In the genomic region with DNA sequence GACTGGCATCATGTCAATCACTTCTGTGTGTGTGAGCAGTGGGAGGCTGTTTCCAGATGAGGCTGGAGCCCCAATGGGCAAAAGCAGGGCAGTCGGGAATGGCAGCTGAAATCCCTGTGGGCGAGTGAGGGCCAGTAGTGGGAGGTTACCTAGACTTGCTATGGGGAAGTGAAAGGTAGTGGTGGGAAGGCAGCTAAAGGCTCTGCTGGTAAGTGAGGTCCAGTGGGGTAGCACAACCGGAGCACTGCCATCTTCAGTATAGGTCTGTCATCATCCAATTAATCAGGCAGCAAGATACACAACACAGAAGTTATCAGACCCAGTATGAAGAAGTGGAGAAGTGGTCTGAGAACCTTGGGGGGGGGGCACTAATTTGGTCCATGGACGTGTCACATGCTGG, we compare ENCODE assay signal across 38 mouse cellular contexts. TPM values are rescaled to one million over a fixed set of nuclear protein-coding genes. Genes with fewer than 3 reads are reported as not detected.
"Had no signal": no experiment of that assay in that cellular context is flagged by ENCODE, and none has a peak within 500 bp of the region (broad histone marks: within the 10 kb centered on the region; RNA-seq: fewer than 3 reads in every experiment).

No protein-coding gene starts in this region.

- H3K27me3 ChIP-seq: heart, embryonic 13.5 days; heart, embryonic 15.5 days; hindbrain, embryonic 13.5 days; hindbrain, embryonic 15.5 days; limb, embryonic 12.5 days had no signal

- H3K27ac ChIP-seq: heart, embryonic 13.5 days; heart, embryonic 15.5 days; hindbrain, embryonic 13.5 days; hindbrain, embryonic 15.5 days; hindbrain, postnatal 0 days; layer of hippocampus, adult 2 months; limb, embryonic 12.5 days; liver, embryonic 14.5 days had no signal

- H3K4me2 ChIP-seq: heart, embryonic 13.5 days; heart, embryonic 15.5 days; hindbrain, embryonic 13.5 days; hindbrain, embryonic 15.5 days; limb, embryonic 12.5 days had no signal

- H3K9ac ChIP-seq: forebrain, postnatal 0 days; heart, embryonic 13.5 days; heart, embryonic 15.5 days; hindbrain, embryonic 13.5 days; hindbrain, embryonic 15.5 days; limb, embryonic 12.5 days; liver, embryonic 14.5 days had no signal

- ATAC-seq: forebrain, postnatal 0 days; hindbrain, postnatal 0 days; intestine, embryonic 16.5 days had no signal

- H3K4me3 ChIP-seq: heart, embryonic 13.5 days; heart, embryonic 15.5 days; hindbrain, embryonic 13.5 days; hindbrain, embryonic 15.5 days; layer of hippocampus, adult 2 months; limb, embryonic 12.5 days had no signal

- DNase-seq: forebrain, postnatal 0 days; gastrocnemius, postnatal 14 days; gastrocnemius, postnatal 36 days; heart, adult 18-20 months; heart, postnatal 14 days; heart, postnatal 36 days; kidney, adult 11 months; kidney, adult 8-10 months; kidney, postnatal 10 days; kidney, postnatal 25 days; kidney, postnatal 4 days; left cerebral cortex, postnatal 4 days; liver had no signal

- H3K4me1 ChIP-seq: heart, embryonic 13.5 days; heart, embryonic 15.5 days; hindbrain, embryonic 13.5 days; hindbrain, embryonic 15.5 days; limb, embryonic 12.5 days had no signal

- H3K36me3 ChIP-seq: heart, embryonic 13.5 days; heart, embryonic 15.5 days; hindbrain, embryonic 13.5 days; hindbrain, embryonic 15.5 days; limb, embryonic 12.5 days had no signal

- H3K9me3 ChIP-seq: heart, embryonic 13.5 days; heart, embryonic 15.5 days; hindbrain, embryonic 13.5 days; hindbrain, embryonic 15.5 days; limb, embryonic 12.5 days had no signal

RNA-seq across cellular contexts. Expression of a gene that starts 0.5 kb away (rescaled TPM):
- total RNA-seq: forebrain, postnatal 0 days; gastrocnemius, postnatal 14 days; gastrocnemius, postnatal 36 days; heart, adult 18-20 months; heart, postnatal 36 days; hematopoietic stem cell, adult 5-6 weeks; hindbrain, postnatal 0 days; layer of hippocampus, postnatal 25 days; left cerebral cortex, postnatal 10 days; left cerebral cortex, postnatal 25 days; left cerebral cortex, postnatal 4 days had no signal
- polyA plus RNA-seq: forebrain, postnatal 0 days; heart, embryonic 15.5 days; heart, postnatal 0 days; hindbrain, embryonic 11.5 days; hindbrain, embryonic 13.5 days; hindbrain, postnatal 0 days; intestine, embryonic 14.5 days; kidney, embryonic 14.5 days; limb, embryonic 12.5 days; limb, embryonic 14.5 days had no signal

RNA-seq across cellular contexts. Expression of a gene that starts 13.7 kb away (rescaled TPM):
- total RNA-seq: forebrain, postnatal 0 days; gastrocnemius, postnatal 36 days; heart, adult 18-20 months; heart, postnatal 14 days; hematopoietic stem cell, adult 5-6 weeks; hindbrain, postnatal 0 days; layer of hippocampus, postnatal 10 days; left cerebral cortex, postnatal 10 days; left cerebral cortex, postnatal 4 days had no signal
- polyA plus RNA-seq: forebrain, postnatal 0 days; gonadal fat pad, adult 2 months; heart, embryonic 13.5 days; heart, embryonic 15.5 days; heart, postnatal 0 days; hindbrain, embryonic 11.5 days; hindbrain, embryonic 13.5 days; hindbrain, embryonic 15.5 days; hindbrain, postnatal 0 days; intestine, embryonic 14.5 days; intestine, embryonic 16.5 days; kidney, embryonic 14.5 days; kidney, embryonic 16.5 days; limb, embryonic 12.5 days; limb, embryonic 14.5 days; liver, embryonic 16.5 days had no signal

RNA-seq across cellular contexts. Expression of a gene that starts 25.7 kb away (rescaled TPM):
- total RNA-seq: forebrain, postnatal 0 days; gastrocnemius, adult 8-10 months; gastrocnemius, postnatal 14 days; gastrocnemius, postnatal 36 days; heart, adult 18-20 months; heart, postnatal 14 days; heart, postnatal 36 days; hematopoietic stem cell, adult 5-6 weeks; hindbrain, postnatal 0 days; layer of hippocampus, adult 2 months; layer of hippocampus, postnatal 10 days; left cerebral cortex, adult 18-20 months; left cerebral cortex, adult 8-10 months; left cerebral cortex, postnatal 10 days; left cerebral cortex, postnatal 25 days; left cerebral cortex, postnatal 4 days had no signal
- polyA plus RNA-seq: forebrain, postnatal 0 days; heart, embryonic 13.5 days; heart, embryonic 15.5 days; heart, postnatal 0 days; hindbrain, embryonic 11.5 days; hindbrain, embryonic 13.5 days; hindbrain, embryonic 15.5 days; hindbrain, postnatal 0 days; intestine, embryonic 14.5 days; limb, embryonic 12.5 days had no signal
